Mouse (Mus musculus): ENCODE measurements around the gene Fah.

Gene Fah

DNA sequence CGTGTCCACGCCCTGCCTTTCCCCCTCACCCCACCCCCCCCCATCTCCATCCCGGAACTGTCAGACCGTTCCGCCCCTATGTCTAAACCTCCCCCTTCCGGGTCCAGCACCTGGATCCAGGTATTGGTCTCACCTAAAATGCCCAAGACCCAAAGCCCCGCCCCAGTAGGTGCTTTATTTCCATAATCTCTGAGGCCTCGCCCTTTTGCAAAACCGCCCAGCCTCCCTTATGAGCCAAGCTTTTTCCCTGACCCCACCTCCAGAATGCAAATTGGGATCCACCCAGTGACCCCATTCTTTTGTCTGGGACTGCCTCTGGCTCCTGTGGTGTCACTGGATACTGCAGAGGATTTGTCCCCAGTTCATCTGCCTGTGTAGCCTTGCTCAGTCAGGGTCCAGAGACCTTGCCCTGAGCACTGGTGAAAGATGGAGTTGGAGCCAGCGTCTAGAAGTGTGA lies at the start of gene Fah:
Gene Fah (minus strand): TSS at position 430 of the 457 bp plus-strand sequence.
- DNase-seq (ENCODE audit: low spot score in 2 of 2): peak in 1 of 2 experiments; percentile 49

GRCm38 (mm10) chr7:84652740-84653139 lies 46.2 kb upstream of the Fah start:
- DNase-seq (ENCODE audit: low spot score in 2 of 2): no peak

GRCm38 (mm10) chr7:84651987-84652321 lies 45.4 kb upstream of the Fah start:
- DNase-seq (ENCODE audit: low spot score in 2 of 2): no peak

DNA sequence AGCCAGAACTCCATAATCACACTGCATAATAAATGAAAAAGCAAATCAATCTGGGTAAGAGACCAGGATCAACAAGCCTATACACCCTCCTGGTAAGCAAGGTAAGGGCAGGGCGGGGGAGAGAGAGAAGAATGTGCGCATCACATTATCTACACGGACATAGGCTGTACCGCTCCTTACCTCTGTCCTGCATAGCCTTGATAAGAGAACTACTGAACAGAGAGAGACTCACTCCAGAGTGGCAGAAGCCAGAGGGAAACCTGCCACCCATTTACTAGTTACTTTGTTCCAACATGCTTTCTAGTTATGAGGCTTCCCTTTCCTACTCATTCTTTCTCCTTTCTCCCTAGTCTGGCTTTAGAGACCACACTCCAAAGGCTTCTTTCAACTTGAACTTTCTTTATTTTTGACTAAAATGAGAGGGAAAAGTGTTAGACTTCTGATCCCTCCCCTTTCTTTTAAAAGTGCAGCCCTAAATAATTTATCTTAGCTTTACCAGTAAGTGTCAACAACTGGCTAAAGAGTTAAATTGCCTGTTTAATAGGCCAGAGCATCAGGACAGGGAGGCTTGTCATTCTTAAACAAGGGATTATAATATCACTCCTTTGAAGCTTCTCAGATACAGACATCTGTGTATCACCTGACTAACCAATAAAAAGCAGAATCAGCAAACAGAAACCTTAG lies 44.9 kb upstream of the Fah start:
- no peak for DNase-seq (ENCODE audit: low spot score in 2 of 2)

DNA sequence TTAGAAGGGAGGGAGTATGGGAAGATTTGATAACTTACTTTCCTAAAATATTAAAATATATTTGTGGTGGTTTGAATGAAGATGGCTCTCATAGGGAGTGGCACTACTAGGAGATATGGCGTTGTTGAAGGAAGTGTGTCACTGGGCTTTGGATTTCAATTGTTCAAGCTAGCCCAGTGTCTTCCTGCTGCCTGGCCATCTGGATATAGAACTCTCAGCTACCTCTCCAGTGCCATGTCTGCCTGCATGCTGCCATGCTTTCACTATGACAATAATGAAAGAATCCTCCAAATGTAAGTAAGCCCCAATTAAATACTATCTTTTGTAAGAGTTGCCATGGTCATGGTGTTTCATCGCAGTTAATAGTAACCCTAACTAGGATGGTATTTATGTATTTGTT lies 42.5 kb upstream of the Fah start:
- DNase-seq (ENCODE audit: low spot score in 2 of 2): no peak

- no peak for DNase-seq (ENCODE audit: low spot score in 2 of 2)
These were observed 39.7 kb upstream of the Fah start for GRCm38 (mm10) chr7:84646256-84646655.

DNA sequence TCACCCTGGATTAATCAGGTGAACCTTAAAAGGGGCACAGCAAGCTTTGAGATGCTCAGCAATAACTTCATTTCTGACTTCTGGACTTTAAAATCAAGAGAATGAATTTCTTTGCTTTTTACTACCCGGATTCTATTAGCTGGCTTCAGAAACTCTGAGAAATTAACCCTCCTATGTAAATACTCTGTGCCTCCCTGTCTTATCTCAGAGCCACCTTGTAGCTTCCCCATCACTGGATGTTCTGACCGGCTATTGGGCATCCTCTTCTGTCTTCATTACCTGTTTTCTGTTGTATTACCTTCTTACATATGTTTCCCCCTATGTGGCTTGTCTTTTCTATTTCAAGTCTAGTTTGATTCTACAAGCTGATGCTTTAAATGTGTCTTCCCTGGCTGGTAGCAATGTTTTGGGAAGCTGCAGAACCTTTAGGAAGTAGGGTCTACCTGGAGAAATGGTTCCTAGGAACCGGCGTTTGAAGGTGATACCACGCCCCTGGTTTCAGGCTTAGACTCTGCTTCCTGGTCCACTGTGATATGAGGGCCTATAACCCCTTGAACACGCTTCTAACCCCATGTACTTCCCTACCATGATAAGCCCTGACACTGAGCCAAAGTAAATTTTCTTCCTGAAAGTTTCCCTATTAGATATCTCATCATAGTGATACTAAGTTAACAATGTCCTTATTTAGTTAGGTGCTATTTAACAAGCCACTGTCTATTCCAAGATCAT lies 36.9 kb upstream of the Fah start:
- no peak for DNase-seq (ENCODE audit: low spot score in 2 of 2)

DNA sequence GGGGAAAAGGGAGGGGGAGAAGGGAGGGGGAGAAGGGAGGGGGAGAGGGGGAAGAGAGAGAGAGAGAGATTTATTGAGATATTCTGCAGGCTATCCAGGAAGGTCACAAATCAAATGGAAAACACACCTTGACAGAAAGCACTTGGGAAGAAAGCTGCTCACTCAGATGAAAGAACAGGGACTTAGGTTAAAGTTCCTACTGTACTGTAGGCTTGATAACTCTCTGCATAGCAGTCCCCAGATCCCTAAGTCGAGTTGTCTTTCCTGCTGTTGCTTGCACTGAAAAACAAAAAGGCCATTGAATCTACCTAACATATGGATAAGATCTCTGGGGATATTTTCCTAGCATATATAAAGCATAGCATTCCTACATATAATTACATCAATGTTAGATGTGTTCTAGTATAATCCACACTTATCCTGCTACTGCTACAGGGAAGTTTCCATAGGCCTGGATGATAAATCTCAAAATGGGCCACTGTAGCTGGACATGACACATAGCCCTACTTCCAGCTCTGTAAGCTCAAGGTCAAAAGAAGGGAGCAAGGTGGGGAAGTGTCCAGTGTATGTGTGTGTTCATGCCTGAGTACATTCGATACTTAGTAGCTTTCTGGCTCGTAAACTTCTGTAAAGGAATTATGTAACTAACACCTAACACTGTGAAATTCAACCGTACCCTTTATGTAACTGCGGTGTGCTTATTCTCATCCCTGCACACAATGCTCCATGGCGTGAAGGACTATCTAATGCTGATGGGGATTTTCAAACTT lies 35.8 kb upstream of the Fah start:
- DNase-seq (ENCODE audit: low spot score in 2 of 2): no peak

GRCm38 (mm10) chr7:84636939-84637338 lies 30.4 kb upstream of the Fah start:
- no peak for DNase-seq (ENCODE audit: low spot score in 2 of 2)

- no peak for DNase-seq (ENCODE audit: low spot score in 2 of 2)
These were observed 25.4 kb upstream of the Fah start for GRCm38 (mm10) chr7:84631878-84632277.

DNA sequence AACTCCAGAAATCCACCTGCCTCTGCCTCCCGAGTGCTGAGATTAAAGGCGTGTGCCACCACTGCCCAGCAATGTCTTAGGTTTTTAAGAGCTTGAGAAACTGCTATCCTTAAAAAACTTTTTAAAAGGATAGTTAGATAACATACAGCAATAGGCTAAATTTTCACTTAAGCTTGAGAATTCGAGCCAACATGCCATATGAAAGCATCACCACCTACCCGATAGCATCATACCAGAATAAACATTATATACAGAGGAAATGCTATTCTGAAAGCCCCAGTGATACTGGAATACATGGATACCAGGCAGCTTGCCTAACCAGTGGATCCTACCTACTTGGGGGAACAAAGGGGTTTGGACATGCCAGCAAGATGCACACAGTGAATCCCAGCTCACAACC lies 17.2 kb upstream of the Fah start:
- DNase-seq (ENCODE audit: low spot score in 2 of 2): peak in 1 of 2 experiments; percentile 24

GRCm38 (mm10) chr7:84620956-84621355 lies 14.4 kb upstream of the Fah start:
- no peak for DNase-seq (ENCODE audit: low spot score in 2 of 2)

GRCm38 (mm10) chr7:84618951-84619350 lies 12.4 kb upstream of the Fah start:
- DNase-seq (ENCODE audit: low spot score in 2 of 2): no peak

GRCm38 (mm10) chr7:84612445-84612844 lies 5.9 kb upstream of the Fah start:
- DNase-seq (ENCODE audit: low spot score in 2 of 2): no peak

DNA sequence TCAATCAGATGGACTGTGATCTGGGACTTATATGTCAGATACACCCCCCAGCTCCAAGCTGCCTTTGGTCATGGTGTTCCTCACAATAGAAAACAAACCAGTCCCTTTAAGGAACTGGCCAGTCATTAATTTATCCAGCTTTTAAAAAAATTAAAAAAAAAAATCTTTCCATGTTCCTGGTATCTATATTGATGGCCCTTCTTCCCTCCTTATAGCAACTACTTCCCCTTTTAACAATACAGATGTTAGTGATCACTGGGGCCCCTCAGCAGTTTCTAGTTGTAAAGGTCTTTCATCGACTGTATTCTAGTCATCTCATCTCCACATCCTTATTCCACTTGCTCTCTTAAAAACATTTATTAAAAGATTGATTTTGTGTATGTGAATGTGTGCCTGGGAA lies 5.1 kb upstream of the Fah start:
- DNase-seq (ENCODE audit: low spot score in 2 of 2): no peak

DNA sequence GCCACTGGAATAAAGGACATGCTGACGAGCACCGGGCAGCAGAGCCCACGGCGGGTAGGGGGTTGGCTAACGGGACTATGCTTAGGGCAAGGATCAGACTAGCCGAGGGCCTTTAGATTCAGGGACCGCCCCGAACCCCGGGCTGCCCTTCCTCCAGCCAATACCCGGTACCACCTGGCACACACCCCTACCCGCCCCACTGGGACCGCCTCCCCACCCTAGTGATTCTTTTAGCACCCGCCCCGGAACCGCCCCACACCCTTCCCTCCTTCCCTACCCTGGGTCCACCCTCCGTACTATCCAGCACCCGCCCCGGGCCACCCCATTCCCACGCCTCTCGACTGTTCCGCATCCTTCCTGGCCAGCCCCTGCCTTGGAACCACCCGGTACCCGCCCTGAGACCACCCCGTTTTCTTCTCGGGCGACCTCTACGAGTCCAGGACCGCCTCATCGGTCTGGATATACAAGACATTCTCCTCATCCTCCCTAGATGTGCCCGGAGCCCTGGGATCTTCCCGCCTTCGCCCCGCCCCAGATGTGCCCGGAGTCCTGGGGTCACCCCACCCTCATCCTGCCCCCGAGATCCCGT lies 724 bp downstream of the Fah start:
- peak; percentile 77 to 80 for DNase-seq (ENCODE audit: low spot score in 2 of 2)

DNA sequence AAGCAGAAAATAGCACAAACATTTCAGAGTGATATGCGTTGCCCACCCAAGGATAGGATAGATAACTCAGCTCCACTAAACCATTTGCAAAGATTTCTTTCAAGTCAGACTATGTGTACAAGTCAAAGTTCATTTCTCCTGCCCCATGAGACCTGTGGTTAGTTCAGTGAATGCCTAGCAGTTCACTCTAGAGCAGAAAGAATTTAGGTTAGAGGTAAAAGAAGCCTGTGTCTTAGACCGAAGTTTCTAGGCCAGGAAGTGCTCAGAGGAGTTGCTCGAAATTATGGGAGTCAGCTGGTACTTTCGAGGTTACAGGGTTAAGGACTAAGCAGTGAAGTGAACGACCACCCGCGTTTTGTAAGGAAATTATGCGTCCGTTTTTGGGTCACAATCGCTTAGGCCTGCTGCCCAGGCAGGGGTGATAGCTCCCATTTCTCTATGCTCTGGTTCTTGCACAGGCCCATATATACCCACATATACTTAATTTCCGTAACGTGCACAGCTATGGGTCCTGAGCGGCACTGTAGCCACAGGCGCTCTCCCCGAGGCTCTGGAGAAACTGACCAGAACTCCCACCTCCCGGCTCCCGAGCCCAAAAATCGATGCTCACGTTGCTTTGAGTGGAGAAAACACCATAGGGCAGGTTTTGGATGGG lies 1.4 kb downstream of the Fah start:
- no peak for DNase-seq (ENCODE audit: low spot score in 2 of 2)

DNA sequence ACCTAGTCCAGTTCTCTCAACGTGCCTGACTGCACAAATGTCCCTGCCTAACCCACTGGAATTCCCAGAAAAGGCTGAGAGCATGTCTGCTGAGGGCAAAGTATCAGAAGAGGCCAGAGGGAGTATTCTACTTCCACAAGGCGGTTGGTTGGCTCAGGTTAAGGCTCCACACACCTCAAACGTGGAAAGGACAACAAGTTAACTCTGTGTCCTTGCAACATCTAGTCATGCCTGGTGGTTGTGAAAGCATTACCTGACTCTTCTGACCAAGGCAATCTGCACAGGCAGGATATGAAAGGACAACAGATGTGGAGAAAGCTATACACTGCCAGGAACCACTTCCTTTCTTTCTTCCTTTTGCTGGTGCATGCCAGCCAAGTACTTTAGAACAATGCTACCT lies 2.0 kb downstream of the Fah start:
- DNase-seq (ENCODE audit: low spot score in 2 of 2): no peak

GRCm38 (mm10) chr7:84601331-84601730 lies 5.2 kb downstream of the Fah start:
- no peak for DNase-seq (ENCODE audit: low spot score in 2 of 2)

DNA sequence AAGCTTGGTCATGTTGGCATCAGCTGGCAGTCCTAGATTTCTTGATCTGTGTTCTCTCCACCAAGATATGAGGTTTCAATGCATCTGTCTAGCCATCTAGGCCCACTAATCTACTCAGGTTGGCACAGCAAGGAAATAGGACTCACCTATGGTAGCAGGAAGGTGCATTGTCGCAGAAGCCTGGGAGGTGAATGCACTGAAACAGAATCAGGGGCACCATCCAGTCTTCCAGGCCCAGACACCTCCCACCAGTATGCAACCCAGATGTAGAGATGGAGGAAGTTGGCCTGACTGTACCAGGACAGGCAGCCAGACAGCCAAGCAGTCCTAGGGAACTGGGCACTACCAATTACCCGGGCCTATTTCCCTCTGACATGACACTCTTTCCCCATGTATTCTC lies 5.9 kb downstream of the Fah start:
- no peak for DNase-seq (ENCODE audit: low spot score in 2 of 2)

GRCm38 (mm10) chr7:84596633-84597032 lies 9.9 kb downstream of the Fah start:
- no peak for DNase-seq (ENCODE audit: low spot score in 2 of 2)

GRCm38 (mm10) chr7:84596002-84596401 lies 10.5 kb downstream of the Fah start:
- no peak for DNase-seq (ENCODE audit: low spot score in 2 of 2)

All from frontal cortex, postnatal 36 days (tissue).